Mouse (Mus musculus) gastrocnemius, postnatal 36 days (tissue): ENCODE results near the gene Cdc7. TPM values are rescaled to one million over a fixed set of nuclear protein-coding genes. Genes with fewer than 3 reads are reported as not detected.

Experiments used
- DNase-seq, 2 experiments: peaks; one replicate each; pipeline ENCODE4 v3.0.0; 2022
- intact Hi-C: fragments of 180-260 bp; cut with DNase I; formaldehyde crosslinking; loops from one replicate; pipeline ENCODE4 v1.15.1; 2025
- total RNA-seq, 2 experiments: library from RNA; stranded (reverse); gene quantifications; 2 replicates each; pipeline ENCODE4 v1.2.3; 2021

The Cdc7 gene
- total RNA-seq, 2 experiments from 2014 or later: 0.49 to 0.51 TPM

- peak; percentile 51 to 55 for DNase-seq
- intact Hi-C loops: loop anchor here (1.0 to 2.0 kb wide), 2 partner anchors 299 to 330 kb away; partner anchors contain the start of gene Tgfbr3
These were observed 26.6 kb downstream of the Cdc7 start for GRCm38 (mm10) chr5:106990639-106991299.

DNA sequence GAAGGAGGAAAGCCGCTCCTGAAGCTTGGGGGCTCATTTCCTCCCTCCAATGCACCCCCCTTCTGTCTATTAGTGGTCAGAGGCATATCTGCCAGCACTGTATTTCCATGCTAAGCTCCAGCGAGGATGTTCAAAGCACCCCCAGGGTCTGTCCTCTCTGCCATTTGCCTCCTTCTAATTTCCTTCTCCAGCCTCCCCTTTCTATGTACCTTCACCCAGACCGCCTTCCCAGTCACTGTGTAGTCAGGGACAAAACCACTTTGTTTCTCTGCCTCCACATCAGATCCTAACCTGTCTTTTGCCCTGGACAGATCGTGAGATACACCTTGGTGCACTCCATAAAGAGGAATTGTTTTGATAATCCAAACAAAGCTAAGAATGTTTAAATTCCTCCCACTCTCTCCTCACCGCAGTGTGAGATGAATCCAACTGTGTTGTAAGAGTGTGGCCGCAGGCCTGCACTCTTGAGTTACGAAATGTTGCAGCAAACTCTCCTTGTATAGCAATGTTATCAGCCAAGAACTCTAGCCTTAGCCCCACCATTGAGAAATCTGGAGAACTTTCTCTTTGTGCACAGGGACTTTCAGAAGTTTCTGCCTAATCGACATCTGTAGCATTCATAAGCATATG lies 27.3 kb downstream of the Cdc7 start:
- peak in 1 of 2 experiments; percentile 43 for DNase-seq
- intact Hi-C loops: loop anchor here (1.0 to 2.0 kb wide), 2 partner anchors 298 to 329 kb away; partner anchors contain the start of gene Tgfbr3

DNA sequence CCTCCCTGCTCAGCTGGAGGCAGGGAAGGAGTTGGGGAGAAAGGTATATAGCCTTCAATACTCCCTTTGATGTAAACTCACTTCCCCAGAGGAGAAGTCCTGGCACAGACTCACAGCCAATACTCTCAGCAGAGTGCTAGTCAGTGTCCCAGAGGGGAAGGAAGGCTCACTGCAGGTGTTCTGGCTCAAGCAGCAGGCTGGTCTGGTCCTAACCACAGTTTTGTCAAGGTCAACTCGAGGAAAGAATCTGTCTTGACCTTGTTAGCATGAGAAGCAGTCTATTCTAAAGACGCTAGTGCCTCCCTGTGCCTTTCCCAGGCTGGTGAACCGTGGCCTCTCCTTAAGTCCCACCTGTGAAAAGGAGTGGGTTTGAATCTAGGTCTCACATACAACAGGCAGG lies 30.6 kb downstream of the Cdc7 start:
- intact Hi-C loops: no loop called here
- DNase-seq: no peak

GRCm38 (mm10) chr5:106995886-106996538 lies 31.9 kb downstream of the Cdc7 start:
- intact Hi-C loops: no loop called here
- DNase-seq: peak in 1 of 2 experiments; percentile 70

- intact Hi-C loops: no loop called here
- no peak for DNase-seq
These were observed 32.6 kb downstream of the Cdc7 start for GRCm38 (mm10) chr5:106996539-106997244.

GRCm38 (mm10) chr5:107001396-107002090 lies 37.4 kb downstream of the Cdc7 start:
- intact Hi-C loops: loop anchor here (10.0 kb wide), 1 partner anchor 203 kb away; no protein-coding TSS in a partner anchor

GRCm38 (mm10) chr5:107002091-107002416 lies 37.9 kb downstream of the Cdc7 start:
- DNase-seq: no peak
- intact Hi-C loops: loop anchor here (10.0 kb wide), 1 partner anchor 203 kb away; no protein-coding TSS in a partner anchor

More at GRCm38 (mm10) chr5:107001396-107002090, 37.4 kb downstream of the Cdc7 start:
- DNase-seq: no peak

DNA sequence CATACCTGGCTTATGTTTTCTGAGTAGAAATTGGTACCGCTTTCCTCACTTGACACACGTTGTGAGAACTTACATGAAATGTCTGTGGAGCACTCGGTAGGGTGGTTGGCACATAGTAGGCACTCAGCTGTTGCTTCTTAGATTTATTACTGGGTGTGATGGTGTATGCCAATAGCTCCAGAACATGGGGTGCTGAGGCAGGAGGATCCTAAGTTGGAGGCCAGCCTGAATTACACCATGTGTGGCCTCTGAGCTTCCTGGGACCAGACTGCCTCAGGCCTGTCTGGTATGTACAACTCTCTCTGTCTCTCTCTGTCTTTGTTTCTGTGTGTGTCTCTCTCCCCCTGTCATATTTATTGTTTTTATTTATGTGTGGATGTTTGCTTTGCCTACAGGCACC lies 45.6 kb downstream of the Cdc7 start:
- intact Hi-C loops: loop anchor here (10.0 kb wide), 1 partner anchor 195 kb away; no protein-coding TSS in a partner anchor
- DNase-seq: no peak

GRCm38 (mm10) chr5:107010300-107010699 lies 46.2 kb downstream of the Cdc7 start:
- DNase-seq: peak in 1 of 2 experiments; percentile 3
- intact Hi-C loops: no loop called here

DNA sequence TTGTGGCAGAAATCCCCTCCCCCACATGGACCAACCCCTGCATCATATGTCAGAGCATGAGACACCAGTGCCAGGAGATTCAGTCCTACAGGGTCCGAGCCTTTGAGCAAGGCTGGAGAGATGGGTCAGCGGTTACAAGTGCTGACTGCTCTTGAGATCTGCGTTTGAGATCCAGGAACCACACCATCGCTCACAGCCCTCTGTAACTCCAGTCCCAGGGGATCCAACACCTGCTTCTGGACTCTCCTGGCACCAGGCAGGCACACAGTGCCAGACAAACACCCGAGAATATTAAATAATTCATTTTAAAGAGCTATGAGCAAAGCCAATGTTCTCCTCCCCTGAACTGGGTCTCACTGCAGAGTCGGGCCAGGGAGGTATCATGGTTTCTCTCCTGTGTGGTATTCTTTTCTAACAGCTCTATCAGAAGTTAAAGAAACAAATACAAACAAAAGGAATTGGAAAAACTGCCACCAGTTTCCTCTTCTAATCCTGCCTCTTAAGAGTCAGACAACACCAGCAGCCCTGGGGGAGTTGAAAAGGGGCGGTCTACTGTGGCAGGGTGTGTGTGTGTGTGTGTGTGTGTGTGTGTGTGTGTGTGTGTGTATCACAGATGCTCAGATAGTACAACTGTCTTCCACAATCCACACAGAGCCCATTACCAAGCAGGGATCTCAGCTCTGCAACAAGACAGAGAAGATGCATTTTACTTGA lies 47.4 kb downstream of the Cdc7 start:
- intact Hi-C loops: no loop called here
- peak in 1 of 2 experiments; percentile 6 for DNase-seq

GRCm38 (mm10) chr5:107012030-107012715 lies 48.1 kb downstream of the Cdc7 start:
- no peak for DNase-seq
- intact Hi-C loops: no loop called here

DNA sequence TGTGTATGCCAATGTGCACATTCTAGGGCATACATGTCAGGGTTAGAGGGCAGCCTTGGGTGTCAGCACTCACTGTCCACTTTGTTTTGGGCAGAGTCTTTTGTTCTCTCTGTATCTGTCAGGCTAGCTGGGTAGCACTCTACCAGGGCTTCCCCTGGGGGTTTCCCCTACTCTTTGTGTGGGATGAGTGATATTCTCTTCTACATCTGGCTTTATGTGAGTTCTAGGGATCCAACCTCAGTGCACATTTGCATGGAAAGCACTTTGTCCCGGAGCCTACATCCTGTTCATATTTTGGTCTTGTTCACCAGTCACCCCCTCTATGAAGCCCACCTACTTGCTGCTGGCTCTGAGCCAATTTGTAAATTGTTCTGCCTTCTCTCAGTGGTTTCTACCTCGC lies 49.3 kb downstream of the Cdc7 start:
- DNase-seq: peak in 1 of 2 experiments; percentile 7
- intact Hi-C loops: no loop called here

- intact Hi-C loops: no loop called here
These were observed 50.0 kb downstream of the Cdc7 start for GRCm38 (mm10) chr5:107014146-107014545.

GRCm38 (mm10) chr5:107015046-107015421 lies 50.9 kb downstream of the Cdc7 start:
- intact Hi-C loops: no loop called here
- DNase-seq: no peak

More at GRCm38 (mm10) chr5:107014146-107014545, 50.0 kb downstream of the Cdc7 start:
- no peak for DNase-seq

DNA sequence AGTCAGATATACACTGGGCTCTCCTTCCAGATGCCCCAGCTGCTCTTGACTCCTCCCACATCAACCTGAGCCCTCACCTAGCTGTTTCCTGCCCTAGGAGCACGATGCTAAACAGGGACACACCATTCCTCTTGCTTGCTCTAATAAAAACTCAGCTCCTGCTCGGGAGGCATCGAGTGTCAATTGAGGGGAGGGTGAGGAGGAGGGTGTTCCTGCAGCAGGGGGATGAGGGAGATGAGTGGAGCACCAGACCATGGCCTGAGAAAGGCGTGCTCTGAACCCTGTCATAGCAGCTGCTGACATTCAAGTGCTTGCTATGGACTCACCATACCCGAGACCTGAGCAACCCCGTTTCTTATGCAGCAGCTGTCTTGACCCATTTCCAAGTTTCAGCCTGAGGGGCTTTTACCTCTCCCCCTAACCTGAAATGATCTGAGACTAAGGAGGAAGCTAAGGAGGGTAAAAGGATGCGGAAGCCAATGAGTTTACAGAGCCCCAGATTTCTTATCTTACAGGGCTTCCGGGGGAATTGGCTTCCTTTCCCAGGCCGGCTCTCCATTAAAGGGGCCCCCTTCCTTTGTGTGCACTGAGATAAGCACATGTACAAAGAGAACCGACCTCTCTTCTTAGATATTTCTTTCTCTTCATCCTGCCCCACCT lies 51.4 kb downstream of the Cdc7 start:
- no peak for DNase-seq
- intact Hi-C loops: no loop called here

- intact Hi-C loops: no loop called here
- no peak for DNase-seq
These were observed 52.4 kb downstream of the Cdc7 start for GRCm38 (mm10) chr5:107016538-107016937.

DNA sequence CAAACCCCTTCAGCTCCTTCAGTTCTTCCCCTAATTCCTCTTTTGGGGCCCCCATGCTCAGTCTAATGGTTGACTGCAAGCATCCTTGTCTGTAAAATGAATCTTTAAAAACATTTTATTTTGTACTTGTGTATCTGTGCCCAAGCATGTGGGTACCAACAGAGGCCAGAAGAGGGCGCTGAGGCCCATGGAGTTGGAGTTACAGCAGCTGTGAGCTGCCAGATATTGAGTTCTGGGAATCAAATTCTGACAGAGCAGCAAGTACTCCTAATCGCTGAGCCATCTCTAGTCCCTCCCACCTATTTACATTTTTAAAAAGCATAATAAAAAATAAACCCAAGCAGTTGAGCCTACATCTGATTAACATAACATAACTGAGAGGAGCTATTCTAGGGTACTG lies 53.4 kb downstream of the Cdc7 start:
- intact Hi-C loops: no loop called here
- no peak for DNase-seq

- intact Hi-C loops: no loop called here
These were observed 54.9 kb downstream of the Cdc7 start for GRCm38 (mm10) chr5:107019057-107019456.

More at GRCm38 (mm10) chr5:107019057-107019456, 54.9 kb downstream of the Cdc7 start:
- no peak for DNase-seq
